In genomic region chr1:91299026-91299706, GRCm38 (mm10) we compare ENCODE assay signal across 8 mouse cellular contexts. TPM values are rescaled to one million over a fixed set of nuclear protein-coding genes. Genes with fewer than 3 reads are reported as not detected.
DNase-seq lines count a peak whose midpoint lies in the region; ATAC-seq and TF ChIP-seq lines count a peak whose summit lies in the region.

No protein-coding gene starts in this region.

- H3K9ac ChIP-seq in lung, embryonic 14.5 days, result peak overlapping the region; percentile 70
- H3K9ac ChIP-seq in embryonic facial prominence, embryonic 11.5 days (replicated peaks; ENCODE audit: low read length), result peak overlapping the region; percentile 28; the same call in 1 of the 2 replicates
- peak overlapping the region; percentile 79 for H3K9ac ChIP-seq in intestine, embryonic 15.5 days
- 0 out of 2 replicates have a peak overlapping the region, but pooled peaks have one; percentile 18 for H3K9ac ChIP-seq in neural tube, embryonic 14.5 days (replicated peaks; ENCODE audit: low read depth, low read length)

- H3K9me3 ChIP-seq in lung, embryonic 14.5 days (ENCODE audit: low read depth, low read length), result no peaks in the 10 kb centered on the region
- H3K9me3 ChIP-seq in embryonic facial prominence, embryonic 11.5 days (replicated peaks; ENCODE audit: control insufficient read depth, low read length), result no peaks in the 10 kb centered on the region
- H3K9me3 ChIP-seq in intestine, embryonic 15.5 days, result no peaks in the 10 kb centered on the region
- H3K9me3 ChIP-seq in neural tube, embryonic 14.5 days (ENCODE audit: control insufficient read depth, low read length), result no peaks in the 10 kb centered on the region

- no peak for ATAC-seq in lung, embryonic 14.5 days (ENCODE audit: insufficient read depth)
- ATAC-seq in embryonic facial prominence, embryonic 11.5 days (replicated peaks; ENCODE audit: insufficient number of reproducible peaks, low FRiP score, low TSS enrichment, low read depth), result no peak
- ATAC-seq in intestine, embryonic 15.5 days, result no peak
- ATAC-seq in neural tube, embryonic 14.5 days (ENCODE audit: low read depth), result no peak

- DNase-seq in lung, embryonic 14.5 days, result no peak
- no peak for DNase-seq in lung, postnatal 10 days
- no peak for DNase-seq in embryonic facial prominence, embryonic 11.5 days (ENCODE audit: low spot score)
- no peak for DNase-seq in adrenal gland, postnatal 36 days
- no peak for DNase-seq in right cerebral cortex, postnatal 36 days (ENCODE audit: low spot score in 2 of 2)
- no peak for DNase-seq in adrenal gland, postnatal 4 days (ENCODE audit: low spot score in 2 of 2)

- 77% methylated on average over 13 of the region's 13 CpGs for WGBS in lung, embryonic 14.5 days
- 76% methylated on average over 13 of the region's 13 CpGs for WGBS in embryonic facial prominence, embryonic 11.5 days
- WGBS in intestine, embryonic 15.5 days, result 68% methylated on average over 13 of the region's 13 CpGs
- 82% methylated on average over 13 of the region's 13 CpGs for WGBS in neural tube, embryonic 14.5 days

- no peaks in the 10 kb centered on the region for H3K36me3 ChIP-seq in lung, embryonic 14.5 days (ENCODE audit: insufficient read depth)
- no peaks in the 10 kb centered on the region for H3K36me3 ChIP-seq in embryonic facial prominence, embryonic 11.5 days (replicated peaks; ENCODE audit: control insufficient read depth, insufficient read depth, low read depth, low read length)
- no peaks in the 10 kb centered on the region for H3K36me3 ChIP-seq in intestine, embryonic 15.5 days
- H3K36me3 ChIP-seq in neural tube, embryonic 14.5 days (ENCODE audit: control insufficient read depth, insufficient read depth, low read length), result no peaks in the 10 kb centered on the region

- peak overlapping the region; percentile 75 for H3K4me2 ChIP-seq in lung, embryonic 14.5 days
- peak overlapping the region; percentile 73 for H3K4me2 ChIP-seq in embryonic facial prominence, embryonic 11.5 days (ENCODE audit: low read depth, low read length)
- H3K4me2 ChIP-seq in intestine, embryonic 15.5 days (replicated peaks), result peak overlapping the region; percentile 80
- peak overlapping the region; percentile 48 for H3K4me2 ChIP-seq in neural tube, embryonic 14.5 days (ENCODE audit: low read depth, low read length)

- no peak overlapping the region for H3K27ac ChIP-seq in lung, embryonic 14.5 days (ENCODE audit: low read depth)
- no peak overlapping the region for H3K27ac ChIP-seq in embryonic facial prominence, embryonic 11.5 days (replicated peaks; ENCODE audit: low read depth, low read length)
- peak overlapping the region; percentile 48; the same call in 1 of the 2 replicates for H3K27ac ChIP-seq in intestine, embryonic 15.5 days
- no peak overlapping the region for H3K27ac ChIP-seq in neural tube, embryonic 14.5 days (ENCODE audit: low read depth, low read length)

- no peaks in the 10 kb centered on the region for H3K4me1 ChIP-seq in lung, embryonic 14.5 days (ENCODE audit: insufficient read depth)
- H3K4me1 ChIP-seq in embryonic facial prominence, embryonic 11.5 days (ENCODE audit: control insufficient read depth, insufficient read depth, low read length), result no peaks in the 10 kb centered on the region
- peaks cover 19% of the 10 kb centered on the region for H3K4me1 ChIP-seq in intestine, embryonic 15.5 days (replicated peaks)
- peaks cover 5% of the 10 kb centered on the region; the same call in 1 of the 2 replicates for H3K4me1 ChIP-seq in neural tube, embryonic 14.5 days (ENCODE audit: control insufficient read depth, insufficient read depth, low read length)

- no peak for TF ChIP-seq CTCF in lung, embryonic 14.5 days (IDR thresholded peaks at IDR 0.05; ENCODE audit: low read depth)

- H3K27me3 ChIP-seq in lung, embryonic 14.5 days (ENCODE audit: insufficient read depth, low read length), result no peaks in the 10 kb centered on the region
- no peaks in the 10 kb centered on the region for H3K27me3 ChIP-seq in embryonic facial prominence, embryonic 11.5 days (ENCODE audit: control insufficient read depth, insufficient read depth, low read length)
- H3K27me3 ChIP-seq in intestine, embryonic 15.5 days (replicated peaks), result no peaks in the 10 kb centered on the region
- no peaks in the 10 kb centered on the region for H3K27me3 ChIP-seq in neural tube, embryonic 14.5 days (ENCODE audit: control insufficient read depth, insufficient read depth, low read length)

- H3K4me3 ChIP-seq in lung, embryonic 14.5 days (ENCODE audit: low read depth, low read length), result peak overlapping the region; percentile 76
- peak overlapping the region; percentile 70 for H3K4me3 ChIP-seq in embryonic facial prominence, embryonic 11.5 days (ENCODE audit: low read depth, low read length)
- H3K4me3 ChIP-seq in intestine, embryonic 15.5 days (replicated peaks), result peak overlapping the region; percentile 88
- peak overlapping the region; percentile 91 for H3K4me3 ChIP-seq in neural tube, embryonic 14.5 days (ENCODE audit: low read depth, low read length)

RNA-seq across cellular contexts. Expression of gene Scly, which starts 1.0 kb away (rescaled TPM):
- polyA plus RNA-seq in lung, embryonic 14.5 days (2014; fragmentation: Nextera tagmentation; extraction: Ambion mirVana), result 11.8 and 12.3 TPM in 2 replicates
- polyA plus RNA-seq in embryonic facial prominence, embryonic 11.5 days (2014; fragmentation: Nextera tagmentation; extraction: Ambion mirVana), result 10.9 and 11.7 TPM in 2 replicates
- 18.6 and 21.7 TPM in 2 replicates for polyA plus RNA-seq in intestine, embryonic 15.5 days (2015; fragmentation: Nextera tagmentation; extraction: Ambion mirVana)
- polyA plus RNA-seq in neural tube, embryonic 14.5 days (2014; fragmentation: Nextera tagmentation; extraction: Ambion mirVana), result 8.4 and 11.6 TPM in 2 replicates
- total RNA-seq in adrenal gland, postnatal 36 days (2021), result 10 to 100 TPM; 21.2 to 23.6 TPM
- total RNA-seq in adrenal gland, postnatal 4 days (2021), result 10 to 100 TPM; 18.8 to 21.3 TPM

RNA-seq across cellular contexts. Expression of gene Espnl, which starts 22.7 kb away (rescaled TPM):
- not detected in 2 replicates for polyA plus RNA-seq in lung, embryonic 14.5 days (2014; fragmentation: Nextera tagmentation; extraction: Ambion mirVana)
- polyA plus RNA-seq in embryonic facial prominence, embryonic 11.5 days (2014; fragmentation: Nextera tagmentation; extraction: Ambion mirVana), result 0.06 and 0.14 TPM in 2 replicates
- polyA plus RNA-seq in intestine, embryonic 15.5 days (2015; fragmentation: Nextera tagmentation; extraction: Ambion mirVana), result 0.04 TPM in 2 replicates
- polyA plus RNA-seq in neural tube, embryonic 14.5 days (2014; fragmentation: Nextera tagmentation; extraction: Ambion mirVana), result 0.10 and 0.11 TPM in 2 replicates
- under 1 TPM; 0.07 to 0.10 TPM for total RNA-seq in adrenal gland, postnatal 36 days (2021)
- under 1 TPM; 0.06 to 0.08 TPM for total RNA-seq in adrenal gland, postnatal 4 days (2021)

RNA-seq across cellular contexts. Expression of gene Ube2f, which starts 49.1 kb away (rescaled TPM):
- 77.9 and 78.0 TPM in 2 replicates for polyA plus RNA-seq in lung, embryonic 14.5 days (2014; fragmentation: Nextera tagmentation; extraction: Ambion mirVana)
- 93.2 and 96.4 TPM in 2 replicates for polyA plus RNA-seq in embryonic facial prominence, embryonic 11.5 days (2014; fragmentation: Nextera tagmentation; extraction: Ambion mirVana)
- 65.1 and 66.7 TPM in 2 replicates for polyA plus RNA-seq in intestine, embryonic 15.5 days (2015; fragmentation: Nextera tagmentation; extraction: Ambion mirVana)
- 60.2 and 61.9 TPM in 2 replicates for polyA plus RNA-seq in neural tube, embryonic 14.5 days (2014; fragmentation: Nextera tagmentation; extraction: Ambion mirVana)
- 10 to 100 TPM; 72.8 to 94.6 TPM for total RNA-seq in adrenal gland, postnatal 36 days (2021)
- total RNA-seq in adrenal gland, postnatal 4 days (2021), result 10 to 100 TPM; 49.7 to 52.0 TPM

RNA-seq across cellular contexts. Expression of gene Klhl30, which starts 51.6 kb away (rescaled TPM):
- 0.08 and 1.3 TPM in 2 replicates for polyA plus RNA-seq in lung, embryonic 14.5 days (2014; fragmentation: Nextera tagmentation; extraction: Ambion mirVana)
- 0.40 and 0.55 TPM in 2 replicates for polyA plus RNA-seq in embryonic facial prominence, embryonic 11.5 days (2014; fragmentation: Nextera tagmentation; extraction: Ambion mirVana)
- 0.44 and 0.53 TPM in 2 replicates for polyA plus RNA-seq in intestine, embryonic 15.5 days (2015; fragmentation: Nextera tagmentation; extraction: Ambion mirVana)
- polyA plus RNA-seq in neural tube, embryonic 14.5 days (2014; fragmentation: Nextera tagmentation; extraction: Ambion mirVana), result 0.17 TPM in 1 of 2 replicates, not detected in the other
- total RNA-seq in adrenal gland, postnatal 36 days (2021), result under 1 TPM; 0.89 to 0.96 TPM
- total RNA-seq in adrenal gland, postnatal 4 days (2021), result 1 to 10 TPM; 1.5 to 3.5 TPM

Comparison
In these comparisons a context has a peak if more than half of its experiments do, and no peak if none do; other contexts are left out.
1. H3K9ac ChIP-seq: peak in every context shown above with its lines; median percentile 79 in intestine, embryonic 15.5 days; 70 in lung, embryonic 14.5 days; 28 in embryonic facial prominence, embryonic 11.5 days; 18 in neural tube, embryonic 14.5 days.